Mouse (Mus musculus) hindlimb bud, embryonic 11.5 days (tissue): ENCODE results near the gene Nsl1.

Experiments used
- DNase-seq: peaks from one replicate; pipeline ENCODE4 v3.0.0-alpha.2; 2012; ENCODE audit warnings: low read depth, low spot score; ENCODE audit errors: extremely low spot score

The Nsl1 gene

DNA sequence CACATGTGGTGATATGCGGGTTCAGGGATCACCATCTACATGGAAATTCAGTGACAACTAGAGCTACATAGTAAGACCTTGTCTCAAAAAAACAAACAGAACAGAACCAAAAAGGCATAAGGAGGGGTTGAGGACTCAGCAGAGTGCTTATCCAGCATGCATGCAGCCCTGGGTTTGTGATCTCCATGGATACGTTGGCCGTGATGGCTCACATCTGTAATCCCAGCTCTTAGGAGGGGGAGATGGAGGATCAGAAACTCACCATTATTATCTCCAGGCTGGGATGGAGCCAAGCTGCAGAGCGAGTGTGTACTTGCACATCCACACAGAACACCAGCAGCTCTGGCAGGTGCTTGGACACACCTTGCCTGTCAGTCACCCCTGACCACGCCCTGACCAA, 69.4 kb downstream of the Nsl1 start:
- DNase-seq = no peak

DNA sequence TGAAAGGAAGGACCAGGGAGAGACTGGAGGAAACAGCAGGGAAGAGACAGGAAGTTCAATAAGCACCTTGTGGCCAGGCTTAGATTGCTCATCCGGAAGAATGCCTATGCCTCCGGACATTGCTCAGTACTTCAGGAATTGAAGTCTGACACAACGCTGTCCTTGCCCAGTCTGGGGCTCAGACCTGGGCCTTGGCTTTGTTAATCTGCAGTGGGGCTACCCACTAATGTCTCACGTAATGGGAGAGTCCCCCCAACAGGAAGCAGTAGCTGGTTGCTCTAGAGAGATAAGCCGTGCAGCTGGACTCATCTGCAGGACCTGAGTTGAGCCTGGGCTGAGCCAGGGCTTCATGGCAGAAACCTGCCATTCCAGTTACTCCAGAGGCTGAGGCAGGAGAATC, 70.1 kb downstream of the Nsl1 start:
- no peak for DNase-seq

GRCm38 (mm10) chr1:191135406-191135805, 72.6 kb downstream of the Nsl1 start:
- no peak for DNase-seq
